Comparison of ENCODE assay signal across 11 mouse cellular contexts in the genomic region with DNA sequence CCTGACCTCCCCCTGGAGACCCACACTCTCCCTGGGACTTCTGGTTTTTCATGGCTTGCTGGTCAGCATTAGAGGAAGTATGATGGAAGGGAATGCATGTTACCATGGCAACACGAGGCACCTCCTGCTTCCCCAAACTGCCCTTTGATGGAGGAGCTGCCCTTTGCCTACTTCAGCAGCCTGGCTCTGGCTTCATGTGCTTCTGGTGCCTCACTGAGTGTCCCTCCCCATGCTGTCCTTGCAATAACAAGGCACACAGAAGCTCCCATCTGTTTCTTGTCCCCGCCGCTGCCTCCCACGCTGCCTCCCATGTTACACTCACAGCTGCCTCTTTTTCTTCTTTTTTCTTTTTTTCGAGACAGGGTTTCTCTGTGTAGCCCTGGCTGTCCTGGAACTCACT. TPM values are rescaled to one million over a fixed set of nuclear protein-coding genes. Genes with fewer than 3 reads are reported as not detected.
A peak's percentile ranks its signal among the peaks of the same experiment; 100 is the strongest.
DNase-seq lines count a peak whose midpoint lies in the region; ATAC-seq lines count a peak whose summit lies in the region.
"Had no signal": no experiment of that assay in that cellular context is flagged by ENCODE, and none has a peak within 500 bp of the region (broad histone marks: within the 10 kb centered on the region; RNA-seq: fewer than 3 reads in every experiment).

No protein-coding gene starts in this region.

- ATAC-seq in hindbrain, embryonic 11.5 days (ENCODE audit: low FRiP score): 0 out of 2 replicates have a peak, but pooled peaks have one; percentile 33
- ATAC-seq in hindbrain, embryonic 16.5 days: no peak
- ATAC-seq in lung, embryonic 16.5 days (ENCODE audit: low read depth): peak; percentile 21; the same call in 1 of the 2 replicates
- no peak for ATAC-seq in forebrain, embryonic 14.5 days
- no peak for ATAC-seq in intestine, embryonic 15.5 days

- no peak overlapping the region for H3K4me2 ChIP-seq in hindbrain, embryonic 11.5 days (replicated peaks; ENCODE audit: low read depth, low read length)
- H3K4me2 ChIP-seq in hindbrain, embryonic 16.5 days (ENCODE audit: low read length): no peak overlapping the region
- no peak overlapping the region for H3K4me2 ChIP-seq in lung, embryonic 16.5 days (ENCODE audit: low read depth, low read length)
- H3K4me2 ChIP-seq in forebrain, embryonic 14.5 days (ENCODE audit: low read length): no peak overlapping the region
- no peak overlapping the region for H3K4me2 ChIP-seq in intestine, embryonic 15.5 days (replicated peaks)

- H3K27ac ChIP-seq in hindbrain, embryonic 11.5 days (ENCODE audit: low read depth, low read length): no peak overlapping the region
- no peak overlapping the region for H3K27ac ChIP-seq in hindbrain, embryonic 16.5 days (ENCODE audit: low read depth, low read length)
- H3K27ac ChIP-seq in lung, embryonic 16.5 days (ENCODE audit: low read length): no peak overlapping the region
- H3K27ac ChIP-seq in forebrain, embryonic 14.5 days (ENCODE audit: low read depth, low read length): no peak overlapping the region
- no peak overlapping the region for H3K27ac ChIP-seq in intestine, embryonic 15.5 days

- DNase-seq in hindbrain, embryonic 11.5 days (ENCODE audit: low spot score): peak; percentile 44
- peak; percentile 30 for DNase-seq in testis, postnatal 14 days (ENCODE audit: low spot score)
- no peak for DNase-seq in testis, postnatal 10 days (ENCODE audit: low spot score)
- DNase-seq in adrenal gland, adult 8-10 months: no peak
- no peak for DNase-seq in forebrain, embryonic 14.5 days (ENCODE audit: low spot score)

- no peaks in the 10 kb centered on the region for H3K36me3 ChIP-seq in hindbrain, embryonic 11.5 days (ENCODE audit: control insufficient read depth, insufficient read depth, low read length)
- H3K36me3 ChIP-seq in hindbrain, embryonic 16.5 days (ENCODE audit: control insufficient read depth, insufficient read depth, low read length): no peaks in the 10 kb centered on the region
- no peaks in the 10 kb centered on the region for H3K36me3 ChIP-seq in lung, embryonic 16.5 days (ENCODE audit: control insufficient read depth, insufficient read depth, low read length)
- H3K36me3 ChIP-seq in forebrain, embryonic 14.5 days (ENCODE audit: control insufficient read depth, insufficient read depth, low read length): no peaks in the 10 kb centered on the region
- H3K36me3 ChIP-seq in intestine, embryonic 15.5 days: no peaks in the 10 kb centered on the region

- H3K9ac ChIP-seq in hindbrain, embryonic 11.5 days (ENCODE audit: low read depth, low read length): no peak overlapping the region
- no peak overlapping the region; the same call in 1 of the 2 replicates for H3K9ac ChIP-seq in hindbrain, embryonic 16.5 days (ENCODE audit: low read depth, low read length)
- no peak overlapping the region for H3K9ac ChIP-seq in lung, embryonic 16.5 days (ENCODE audit: low read length)
- no peak overlapping the region for H3K9ac ChIP-seq in forebrain, embryonic 14.5 days (ENCODE audit: low read length)
- H3K9ac ChIP-seq in intestine, embryonic 15.5 days: no peak overlapping the region

- H3K27me3 ChIP-seq in hindbrain, embryonic 11.5 days (ENCODE audit: control insufficient read depth, insufficient read depth, low read length): no peaks in the 10 kb centered on the region
- no peaks in the 10 kb centered on the region; the same call in 1 of the 2 replicates for H3K27me3 ChIP-seq in hindbrain, embryonic 16.5 days (replicated peaks; ENCODE audit: control insufficient read depth, insufficient read depth, low read length)
- no peaks in the 10 kb centered on the region for H3K27me3 ChIP-seq in lung, embryonic 16.5 days (ENCODE audit: control insufficient read depth, insufficient read depth, low read depth, low read length)
- H3K27me3 ChIP-seq in forebrain, embryonic 14.5 days (replicated peaks; ENCODE audit: control insufficient read depth, insufficient read depth, low read length): no peaks in the 10 kb centered on the region
- H3K27me3 ChIP-seq in intestine, embryonic 15.5 days (replicated peaks): no peaks in the 10 kb centered on the region

- H3K9me3 ChIP-seq in hindbrain, embryonic 11.5 days (ENCODE audit: control insufficient read depth, low read length): no peaks in the 10 kb centered on the region
- H3K9me3 ChIP-seq in hindbrain, embryonic 16.5 days (ENCODE audit: control insufficient read depth, low read length): peaks cover 4% of the 10 kb centered on the region; the same call in 1 of the 2 replicates
- H3K9me3 ChIP-seq in lung, embryonic 16.5 days (ENCODE audit: control insufficient read depth, low read length): no peaks in the 10 kb centered on the region
- H3K9me3 ChIP-seq in forebrain, embryonic 14.5 days (replicated peaks; ENCODE audit: control insufficient read depth, low read length): no peaks in the 10 kb centered on the region
- H3K9me3 ChIP-seq in intestine, embryonic 15.5 days: no peaks in the 10 kb centered on the region

- H3K4me1 ChIP-seq in hindbrain, embryonic 11.5 days (replicated peaks; ENCODE audit: control insufficient read depth, insufficient read depth, low read length): no peaks in the 10 kb centered on the region
- H3K4me1 ChIP-seq in hindbrain, embryonic 16.5 days (ENCODE audit: control insufficient read depth, insufficient read depth, low read depth, low read length): peaks cover 11% of the 10 kb centered on the region
- H3K4me1 ChIP-seq in lung, embryonic 16.5 days (replicated peaks; ENCODE audit: control insufficient read depth, insufficient read depth, low read length): peaks cover 12% of the 10 kb centered on the region
- H3K4me1 ChIP-seq in forebrain, embryonic 14.5 days (ENCODE audit: control insufficient read depth, insufficient read depth, low read length): peaks cover 5% of the 10 kb centered on the region; the same call in 1 of the 2 replicates
- no peaks in the 10 kb centered on the region for H3K4me1 ChIP-seq in intestine, embryonic 15.5 days (replicated peaks)

- no peak overlapping the region for H3K4me3 ChIP-seq in hindbrain, embryonic 11.5 days (ENCODE audit: low read depth, low read length)
- no peak overlapping the region for H3K4me3 ChIP-seq in hindbrain, embryonic 16.5 days (ENCODE audit: low read length)
- no peak overlapping the region for H3K4me3 ChIP-seq in lung, embryonic 16.5 days (ENCODE audit: low read length)
- H3K4me3 ChIP-seq in forebrain, embryonic 14.5 days (ENCODE audit: low read depth, low read length): no peak overlapping the region
- no peak overlapping the region for H3K4me3 ChIP-seq in intestine, embryonic 15.5 days (replicated peaks)
- H3K4me3 ChIP-seq: myocyte had no signal

- WGBS in hindbrain, embryonic 11.5 days: 38% methylated on average over 5 of the region's 5 CpGs
- WGBS in hindbrain, embryonic 16.5 days: 25% methylated on average over 5 of the region's 5 CpGs
- 38% methylated on average over 5 of the region's 5 CpGs for WGBS in lung, embryonic 16.5 days
- WGBS in forebrain, embryonic 14.5 days: 60% methylated on average over 5 of the region's 5 CpGs
- WGBS in intestine, embryonic 15.5 days: 28% methylated on average over 5 of the region's 5 CpGs

RNA-seq across cellular contexts. Expression of a gene that starts 20.3 kb away (rescaled TPM):
- polyA plus RNA-seq in hindbrain, embryonic 11.5 days (2014; fragmentation: Nextera tagmentation; extraction: Ambion mirVana): not detected in 2 replicates
- polyA plus RNA-seq in hindbrain, embryonic 16.5 days (2015; fragmentation: Nextera tagmentation; extraction: Ambion mirVana): 0.82 and 0.89 TPM in 2 replicates
- polyA plus RNA-seq in lung, embryonic 16.5 days (2015; fragmentation: Nextera tagmentation; extraction: Ambion mirVana): 3.4 and 4.1 TPM in 2 replicates
- under 1 TPM in 2 of 4 experiments, not detected in 2; 0.19 to 0.28 TPM for total RNA-seq in adrenal gland, adult 8-10 months (2022)
- polyA plus RNA-seq in forebrain, embryonic 14.5 days (2014; fragmentation: Nextera tagmentation; extraction: Ambion mirVana): 0.23 and 0.24 TPM in 2 replicates
- 0.44 and 0.68 TPM in 2 replicates for polyA plus RNA-seq in intestine, embryonic 15.5 days (2015; fragmentation: Nextera tagmentation; extraction: Ambion mirVana)

RNA-seq across cellular contexts. Expression of a gene that starts 59.4 kb away (rescaled TPM):
- polyA plus RNA-seq in hindbrain, embryonic 11.5 days (2014; fragmentation: Nextera tagmentation; extraction: Ambion mirVana): not detected in 2 replicates
- polyA plus RNA-seq in hindbrain, embryonic 16.5 days (2015; fragmentation: Nextera tagmentation; extraction: Ambion mirVana): 0.03 TPM in 1 of 2 replicates, not detected in the other
- not detected in 2 replicates for polyA plus RNA-seq in lung, embryonic 16.5 days (2015; fragmentation: Nextera tagmentation; extraction: Ambion mirVana)
- total RNA-seq in adrenal gland, adult 8-10 months (2022): not detected
- polyA plus RNA-seq in forebrain, embryonic 14.5 days (2014; fragmentation: Nextera tagmentation; extraction: Ambion mirVana): not detected in 2 replicates
- not detected in 2 replicates for polyA plus RNA-seq in intestine, embryonic 15.5 days (2015; fragmentation: Nextera tagmentation; extraction: Ambion mirVana)
- total RNA-seq: adrenal gland, adult 18-20 months had no signal
- polyA plus RNA-seq: gonadal fat pad, adult 2 months; myocyte had no signal

Comparison
In these comparisons a context has a peak if more than half of its experiments do, and no peak if none do; other contexts are left out.
1. ATAC-seq: peak in hindbrain, embryonic 11.5 days (single experiment) and lung, embryonic 16.5 days (single experiment); none in hindbrain, embryonic 16.5 days (single experiment), forebrain, embryonic 14.5 days (single experiment) and intestine, embryonic 15.5 days (single experiment).
2. DNase-seq: peak in hindbrain, embryonic 11.5 days (single experiment) and testis, postnatal 14 days (single experiment); none in testis, postnatal 10 days (single experiment), adrenal gland, adult 8-10 months (single experiment) and forebrain, embryonic 14.5 days (single experiment).